Mouse (Mus musculus) neural tube, embryonic 11.5 days (tissue): ENCODE results near the gene Lmna. TPM values are rescaled to one million over a fixed set of nuclear protein-coding genes. Genes with fewer than 3 reads are reported as not detected.

Experiments used
- ATAC-seq: fragments of 200-750 bp; cut with Nextera tagmentation; 2 replicates; pipeline ENCODE4 v1.8.0; 2017; ENCODE audit warnings: moderate number of reproducible peaks, mild to moderate bottlenecking, moderate TSS enrichment, moderate library complexity; ENCODE audit not compliant: insufficient read depth, low FRiP score, low TSS enrichment
- DNase-seq: peaks from one replicate; pipeline ENCODE4 v3.0.0-alpha.2; 2015; ENCODE audit warnings: low spot score
- H3K27ac ChIP-seq: fragments of 300-500 bp; sonication (generic); 2 replicates; pipeline ENCODE4 v1.5.1; 2014; ENCODE audit warnings: low read depth, mild to moderate bottlenecking, low read length
- H3K27me3 ChIP-seq: fragments of 300-500 bp; sonication (generic); 2 replicates; pipeline ENCODE4 v1.6.1; 2014; ENCODE audit warnings: mild to moderate bottlenecking, low read length, mixed read lengths; ENCODE audit not compliant: control insufficient read depth, insufficient read depth
- H3K36me3 ChIP-seq: fragments of 300-500 bp; sonication (generic); 2 replicates; pipeline ENCODE4 v1.6.1; 2014; ENCODE audit warnings: mild to moderate bottlenecking, low read length, moderate library complexity, mixed read lengths; ENCODE audit not compliant: control insufficient read depth, insufficient read depth
- H3K4me1 ChIP-seq: fragments of 300-500 bp; sonication (generic); 2 replicates; pipeline ENCODE4 v1.6.1; 2014; ENCODE audit warnings: low read length, mixed read lengths; ENCODE audit not compliant: control insufficient read depth, insufficient read depth
- H3K4me2 ChIP-seq: fragments of 300-500 bp; sonication (generic); 2 replicates; pipeline ENCODE4 v1.6.1; 2014; ENCODE audit warnings: low read depth, mild to moderate bottlenecking, moderate library complexity
- H3K4me3 ChIP-seq: fragments of 300-500 bp; sonication (generic); 2 replicates; pipeline ENCODE4 v1.5.1; 2014; ENCODE audit warnings: low read depth, low read length
- H3K9ac ChIP-seq: fragments of 300-500 bp; sonication (generic); 2 replicates; pipeline ENCODE4 v1.6.1; 2014; ENCODE audit warnings: mild to moderate bottlenecking, low read length
- H3K9me3 ChIP-seq: fragments of 300-500 bp; sonication (generic); 2 replicates; pipeline ENCODE4 v1.6.1; 2016; ENCODE audit warnings: low read length; ENCODE audit not compliant: control insufficient read depth
- WGBS: fragments of 180-500 bp; shearing (Covaris S2); extraction: QIAGEN DNeasy Blood & Tissue Kit; methylation state at CpG from one replicate; pipeline ENCODE4 v1.1.7; 2014; 5-methylcytosine and 5-hydroxymethylcytosine counted together
- polyA plus RNA-seq: library from polyadenylated mRNA; unstranded; fragments of >200 nt; fragmentation: Nextera tagmentation; extraction: Ambion mirVana; gene quantifications from 2 replicates; pipeline ENCODE4 v1.2.1, GENCODE M21; 2014

Lmna gene
- polyA plus RNA-seq, 1 experiment from 2014 or later, result 17.4 TPM

- H3K4me1 ChIP-seq, result peaks cover 21% of the 10 kb centered on the region
- WGBS, result 19% methylated on average over 8 of the region's 8 CpGs
- no peak overlapping the region for H3K4me3 ChIP-seq
Observed at GRCm38 (mm10) chr3:88527565-88527964, 17.8 kb upstream of the Lmna start.

GRCm38 (mm10) chr3:88526157-88527131 lies 16.7 kb upstream of the Lmna start:
- H3K4me2 ChIP-seq, result peak overlapping the region; percentile 22; the same call in 1 of the 2 replicates
- WGBS, result 38% methylated on average over 17 of the region's 17 CpGs
- ATAC-seq, result peak; percentile 74
- DNase-seq, result peak; percentile 92
- H3K4me3 ChIP-seq, result no peak overlapping the region
- H3K4me1 ChIP-seq, result peaks cover 21% of the 10 kb centered on the region
- no peak overlapping the region for H3K9ac ChIP-seq
- no peaks in the 10 kb centered on the region for H3K9me3 ChIP-seq
- no peak overlapping the region for H3K27ac ChIP-seq
- no peaks in the 10 kb centered on the region for H3K27me3 ChIP-seq
- H3K36me3 ChIP-seq, result peaks cover 2% of the 10 kb centered on the region; the same call in 1 of the 2 replicates

More at GRCm38 (mm10) chr3:88527565-88527964, 17.8 kb upstream of the Lmna start:
- Histone ChIP-seq H3K4me2 (peak overlapping the region; percentile 19), H3K27me3 (no peaks in the 10 kb centered on the region), H3K9ac (peak overlapping the region; percentile 0), H3K36me3 (peaks cover 2% of the 10 kb centered on the region; the same call in 1 of the 2 replicates), H3K9me3 (no peaks in the 10 kb centered on the region), H3K27ac (peak overlapping the region; percentile 3; the same call in 1 of the 2 replicates)
- DNase-seq (no peak), ATAC-seq (no peak)

GRCm38 (mm10) chr3:88525021-88525420 lies 15.3 kb upstream of the Lmna start:
- peaks cover 19% of the 10 kb centered on the region for H3K4me1 ChIP-seq
- ATAC-seq, result no peak
- peaks cover 2% of the 10 kb centered on the region; the same call in 1 of the 2 replicates for H3K36me3 ChIP-seq
- H3K4me2 ChIP-seq, result no peak overlapping the region
- DNase-seq, result no peak
- no peak overlapping the region for H3K9ac ChIP-seq
- H3K27me3 ChIP-seq, result no peaks in the 10 kb centered on the region
- WGBS, result 88% methylated on average over 5 of the region's 5 CpGs
- no peak overlapping the region for H3K4me3 ChIP-seq
- H3K9me3 ChIP-seq, result no peaks in the 10 kb centered on the region
- no peak overlapping the region for H3K27ac ChIP-seq

DNA sequence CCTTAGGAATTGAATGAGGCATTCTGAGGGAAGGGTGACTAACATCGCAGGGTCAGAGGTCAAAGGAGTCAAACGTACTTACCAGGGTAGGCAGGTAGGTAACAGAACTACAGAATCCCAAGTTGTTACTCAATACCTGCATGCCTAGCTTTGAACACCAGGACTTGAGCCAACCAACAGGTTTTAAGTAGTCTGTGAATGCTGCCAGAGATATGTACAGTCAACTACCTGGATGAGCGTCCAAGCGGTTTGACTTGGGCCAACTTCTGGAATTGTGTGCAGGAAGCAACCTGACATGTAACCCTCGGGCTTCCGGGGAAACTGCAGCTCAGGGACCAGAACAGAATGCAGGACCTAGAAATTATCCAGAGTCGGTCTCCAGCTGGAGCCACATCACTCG lies 13.3 kb upstream of the Lmna start:
- no peak overlapping the region for H3K4me3 ChIP-seq
- H3K4me1 ChIP-seq, result peaks cover 11% of the 10 kb centered on the region
- H3K9me3 ChIP-seq, result no peaks in the 10 kb centered on the region
- WGBS, result 90% methylated on average over 8 of the region's 8 CpGs
- H3K36me3 ChIP-seq, result peaks cover 2% of the 10 kb centered on the region; the same call in 1 of the 2 replicates
- no peak for ATAC-seq
- H3K4me2 ChIP-seq, result no peak overlapping the region
- DNase-seq, result no peak
- H3K9ac ChIP-seq, result no peak overlapping the region
- no peak overlapping the region for H3K27ac ChIP-seq
- no peaks in the 10 kb centered on the region for H3K27me3 ChIP-seq

- no peak for ATAC-seq
- Histone ChIP-seq H3K36me3 (peaks cover 2% of the 10 kb centered on the region; the same call in 1 of the 2 replicates), H3K27ac (no peak overlapping the region), H3K9me3 (no peaks in the 10 kb centered on the region), H3K9ac (no peak overlapping the region), H3K4me3 (no peak overlapping the region), H3K4me2 (no peak overlapping the region), H3K4me1 (peaks cover 3% of the 10 kb centered on the region; the same call in 1 of the 2 replicates), H3K27me3 (no peaks in the 10 kb centered on the region)
- WGBS, result 34% methylated on average over 9 of the region's 9 CpGs
- DNase-seq, result peak; percentile 80
Observed at GRCm38 (mm10) chr3:88521803-88522331, 12.1 kb upstream of the Lmna start.

DNA sequence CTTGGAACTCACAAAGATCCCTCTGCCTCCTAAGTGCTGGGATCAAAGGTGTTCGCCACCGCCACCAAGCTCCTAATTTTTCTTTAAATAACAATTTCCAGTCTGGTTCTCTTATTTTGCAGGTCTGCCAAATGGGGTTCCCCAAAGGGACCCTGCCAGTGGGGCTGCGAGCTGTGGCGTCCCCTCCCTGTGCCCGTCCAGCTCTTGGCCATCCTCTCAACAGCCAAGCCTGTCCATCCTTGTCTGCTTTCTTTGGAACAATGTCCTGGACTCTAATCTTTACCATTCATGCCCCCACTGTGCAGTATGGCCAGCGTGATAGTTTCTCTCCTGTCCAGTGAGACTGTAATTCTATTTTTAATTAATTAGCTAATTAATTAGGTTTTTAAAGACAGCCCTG lies 11.4 kb upstream of the Lmna start:
- Histone ChIP-seq H3K27ac (no peak overlapping the region), H3K4me3 (no peak overlapping the region), H3K9ac (no peak overlapping the region), H3K9me3 (no peaks in the 10 kb centered on the region), H3K4me2 (no peak overlapping the region), H3K4me1 (no peaks in the 10 kb centered on the region), H3K27me3 (no peaks in the 10 kb centered on the region), H3K36me3 (peaks cover 2% of the 10 kb centered on the region; the same call in 1 of the 2 replicates)
- WGBS, result 94% methylated on average over 6 of the region's 6 CpGs
- ATAC-seq, result no peak
- no peak for DNase-seq

DNA sequence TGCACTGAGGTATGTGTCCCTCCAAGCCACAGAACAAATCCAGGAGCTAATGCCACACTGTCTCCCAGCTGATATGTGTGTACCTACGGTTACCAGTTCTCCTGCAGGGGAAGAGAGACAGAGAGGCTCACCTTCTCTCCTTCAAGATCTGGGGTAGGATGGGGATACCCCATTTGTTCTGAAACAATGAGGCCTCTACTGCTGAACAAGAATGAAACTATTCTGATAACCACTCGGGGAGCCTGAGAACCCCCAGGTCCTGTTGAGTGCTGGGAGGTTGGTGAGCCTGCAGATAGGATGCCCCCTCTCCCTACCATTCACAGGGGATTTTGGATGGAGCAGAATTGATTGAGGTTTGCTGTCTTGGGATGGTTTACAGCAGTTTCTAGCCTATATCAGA lies 10.3 kb upstream of the Lmna start:
- no peak for ATAC-seq
- WGBS, result 73% methylated on average over 2 of the region's 2 CpGs
- Histone ChIP-seq H3K4me2 (no peak overlapping the region), H3K27me3 (no peaks in the 10 kb centered on the region), H3K9ac (no peak overlapping the region), H3K4me1 (no peaks in the 10 kb centered on the region), H3K36me3 (peaks cover 2% of the 10 kb centered on the region; the same call in 1 of the 2 replicates), H3K9me3 (no peaks in the 10 kb centered on the region), H3K4me3 (no peak overlapping the region), H3K27ac (no peak overlapping the region)
- DNase-seq, result no peak

GRCm38 (mm10) chr3:88518411-88518810 lies 8.7 kb upstream of the Lmna start:
- H3K9me3 ChIP-seq, result no peaks in the 10 kb centered on the region
- H3K4me2 ChIP-seq, result no peak overlapping the region
- peaks cover 2% of the 10 kb centered on the region; the same call in 1 of the 2 replicates for H3K36me3 ChIP-seq
- ATAC-seq, result no peak
- no peak overlapping the region for H3K4me3 ChIP-seq
- DNase-seq, result no peak
- H3K4me1 ChIP-seq, result no peaks in the 10 kb centered on the region
- 63% methylated on average over 4 of the region's 4 CpGs for WGBS
- no peak overlapping the region for H3K9ac ChIP-seq
- no peaks in the 10 kb centered on the region for H3K27me3 ChIP-seq
- H3K27ac ChIP-seq, result no peak overlapping the region
